Mouse (Mus musculus) forebrain, embryonic 10.5 days (tissue): ENCODE measurements at regions not wholly inside any gene's neighbourhood (a gene's known extent, or its start where the extent isn't known, plus 50 kb on each side); places are given as distances from the start of the nearest gene placed in this dataset.

Experiments used
- DNase-seq: peaks from one replicate; pipeline ENCODE4 v3.0.0-alpha.2; 2017; ENCODE audit warnings: low spot score; ENCODE audit errors: extremely low spot score
- H3K27ac ChIP-seq: fragments of 300-500 bp; sonication (generic); 2 replicates; pipeline ENCODE4 v1.5.1; 2016; ENCODE audit warnings: mild to moderate bottlenecking
- H3K27me3 ChIP-seq: fragments of 300-500 bp; sonication (generic); 2 replicates; pipeline ENCODE4 v1.6.1; 2016; ENCODE audit warnings: mild to moderate bottlenecking; ENCODE audit not compliant: poor library complexity, severe bottlenecking
- H3K36me3 ChIP-seq: fragments of 300-500 bp; sonication (generic); replicated peaks from 2 replicates; pipeline ENCODE4 v1.6.1; 2016; ENCODE audit warnings: mild to moderate bottlenecking, moderate library complexity
- H3K4me1 ChIP-seq: fragments of 300-500 bp; sonication (generic); 2 replicates; pipeline ENCODE4 v1.6.1; 2016
- H3K4me3 ChIP-seq: fragments of 300-500 bp; sonication (generic); 2 replicates; pipeline ENCODE4 v1.5.1; 2016; ENCODE audit warnings: mild to moderate bottlenecking, moderate library complexity
- H3K9me3 ChIP-seq: fragments of 300-500 bp; sonication (generic); 2 replicates; pipeline ENCODE4 v1.6.1; 2016; ENCODE audit warnings: mild to moderate bottlenecking, moderate library complexity
- WGBS: fragments of 180-500 bp; shearing (Covaris S2); methylation state at CpG from one replicate; pipeline ENCODE4 v1.1.7; 2016; 5-methylcytosine and 5-hydroxymethylcytosine counted together

DNA sequence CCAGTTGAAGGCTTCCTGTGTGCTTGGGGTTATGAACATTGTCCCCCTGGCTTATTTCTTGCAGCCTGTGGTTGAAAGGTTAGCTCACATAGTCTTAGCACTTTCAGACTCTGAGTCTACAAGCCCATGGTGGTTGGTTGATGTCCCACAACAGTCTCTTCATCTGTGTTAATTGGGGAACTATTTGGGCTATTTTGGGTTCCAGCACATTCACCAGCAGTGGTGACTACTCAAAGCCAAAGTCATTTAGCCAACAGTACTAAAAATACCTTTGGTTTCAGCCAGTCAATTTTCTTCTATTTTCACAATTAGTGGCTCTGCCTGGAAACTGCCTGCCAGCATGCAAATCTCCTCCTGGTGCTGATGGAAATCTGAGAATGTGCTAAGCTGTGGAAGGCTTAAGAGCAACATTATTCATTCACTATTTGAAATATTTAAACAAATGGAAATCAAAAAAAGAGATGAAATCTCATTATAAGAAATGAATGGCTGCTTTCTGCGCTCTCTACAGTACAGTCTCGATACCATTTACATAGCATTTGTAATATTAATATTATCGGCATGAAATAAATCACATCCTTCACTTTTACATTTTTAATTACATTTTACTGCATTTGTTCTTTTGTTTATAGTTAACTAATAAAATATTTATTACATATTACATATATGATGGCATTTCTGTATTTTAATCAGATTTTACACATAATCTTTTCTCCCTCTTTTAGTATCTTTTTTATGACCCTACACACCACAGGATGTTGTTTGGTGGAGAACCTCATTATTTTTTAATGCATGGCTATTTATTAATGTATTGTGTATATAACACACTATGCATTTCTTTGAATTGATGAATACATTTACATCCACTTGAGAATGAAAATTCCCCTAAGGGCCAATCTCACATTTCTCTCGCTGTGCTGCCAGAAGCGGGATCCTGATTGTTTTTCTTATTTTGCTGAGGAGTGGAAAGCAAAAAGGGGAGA, 1023.5 kb downstream of the Car8 start:
- no peaks in the 10 kb centered on the region for H3K4me1 ChIP-seq
- H3K4me3 ChIP-seq = no peak overlapping the region
- 86% methylated on average over 5 of the region's 5 CpGs for WGBS
- H3K36me3 ChIP-seq = no peaks in the 10 kb centered on the region
- H3K27me3 ChIP-seq = no peaks in the 10 kb centered on the region
- no peak for DNase-seq
- no peaks in the 10 kb centered on the region for H3K9me3 ChIP-seq
- H3K27ac ChIP-seq = no peak overlapping the region

DNA sequence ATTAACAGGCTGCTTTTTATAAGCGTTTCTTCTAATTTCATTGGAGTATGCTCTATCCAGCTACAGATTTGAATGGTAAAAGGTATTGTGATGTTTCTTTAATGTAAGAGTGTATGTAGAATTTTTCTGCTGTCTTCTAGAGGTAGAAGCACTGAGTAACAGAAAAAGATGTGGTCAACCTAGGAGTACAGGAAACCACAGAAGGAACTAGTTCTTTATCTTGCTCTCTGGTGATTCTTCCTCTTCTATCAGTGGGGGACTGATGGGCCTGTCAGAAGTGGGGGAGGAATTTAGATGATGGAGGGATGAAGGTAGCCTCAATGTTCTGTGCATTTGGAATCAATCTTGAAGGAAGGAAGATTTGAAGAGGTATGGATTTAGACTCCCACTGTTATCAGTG, 1031.9 kb downstream of the Car8 start:
- Histone ChIP-seq H3K36me3 (no peaks in the 10 kb centered on the region), H3K9me3 (no peaks in the 10 kb centered on the region), H3K27me3 (no peaks in the 10 kb centered on the region), H3K4me3 (no peak overlapping the region), H3K4me1 (peaks cover 2% of the 10 kb centered on the region), H3K27ac (no peak overlapping the region)
- DNase-seq = no peak
- WGBS = 90% methylated on average over 1 of the region's 1 CpGs

DNA sequence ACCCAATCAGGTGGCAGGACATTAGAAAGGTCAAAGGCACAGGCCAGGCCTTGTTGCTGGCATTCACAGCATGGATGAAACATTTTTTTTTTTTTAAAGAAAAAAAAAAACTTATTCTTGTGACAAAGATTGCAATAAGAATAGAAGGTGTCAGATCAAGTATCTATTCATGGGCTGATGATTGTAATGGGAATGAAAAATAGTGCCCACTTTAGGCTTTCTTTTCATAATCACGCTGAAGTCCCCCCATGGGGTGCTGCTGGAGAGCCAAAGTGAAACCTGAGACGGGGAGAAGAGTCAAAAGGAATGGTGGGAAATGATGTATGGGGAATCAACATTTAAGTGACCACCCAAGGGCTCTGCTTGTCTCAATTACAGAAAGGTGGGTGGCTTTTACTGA, 1037.0 kb downstream of the Car8 start:
- H3K36me3 ChIP-seq = no peaks in the 10 kb centered on the region
- no peaks in the 10 kb centered on the region for H3K9me3 ChIP-seq
- no peaks in the 10 kb centered on the region for H3K27me3 ChIP-seq
- H3K4me1 ChIP-seq = peaks cover 15% of the 10 kb centered on the region
- H3K4me3 ChIP-seq = no peak overlapping the region
- WGBS = 17% methylated on average over 2 of the region's 2 CpGs
- no peak overlapping the region for H3K27ac ChIP-seq
- no peak for DNase-seq

DNA sequence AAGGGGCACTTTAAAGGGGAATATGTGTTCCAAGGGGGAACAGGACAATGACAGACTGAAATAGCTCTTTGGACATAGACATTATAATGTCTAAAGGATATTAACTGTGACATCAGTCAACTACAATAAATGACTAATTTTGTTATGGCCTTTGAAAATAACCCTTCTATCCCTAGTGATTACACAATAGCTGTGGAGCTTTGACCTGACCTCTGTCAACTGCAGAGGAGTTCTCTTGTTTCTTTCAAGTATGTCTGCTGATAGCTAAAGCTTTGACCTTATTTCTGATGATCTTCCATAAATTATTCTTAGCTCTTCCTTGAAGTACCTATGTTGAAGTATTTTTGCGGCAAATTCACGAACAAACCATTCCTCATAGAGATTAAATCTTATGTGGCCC, 1038.9 kb downstream of the Car8 start:
- H3K9me3 ChIP-seq = no peaks in the 10 kb centered on the region
- 91% methylated on average over 2 of the region's 2 CpGs for WGBS
- DNase-seq = no peak
- no peaks in the 10 kb centered on the region for H3K27me3 ChIP-seq
- H3K4me3 ChIP-seq = no peak overlapping the region
- peaks cover 15% of the 10 kb centered on the region for H3K4me1 ChIP-seq
- no peaks in the 10 kb centered on the region for H3K36me3 ChIP-seq
- no peak overlapping the region for H3K27ac ChIP-seq

DNA sequence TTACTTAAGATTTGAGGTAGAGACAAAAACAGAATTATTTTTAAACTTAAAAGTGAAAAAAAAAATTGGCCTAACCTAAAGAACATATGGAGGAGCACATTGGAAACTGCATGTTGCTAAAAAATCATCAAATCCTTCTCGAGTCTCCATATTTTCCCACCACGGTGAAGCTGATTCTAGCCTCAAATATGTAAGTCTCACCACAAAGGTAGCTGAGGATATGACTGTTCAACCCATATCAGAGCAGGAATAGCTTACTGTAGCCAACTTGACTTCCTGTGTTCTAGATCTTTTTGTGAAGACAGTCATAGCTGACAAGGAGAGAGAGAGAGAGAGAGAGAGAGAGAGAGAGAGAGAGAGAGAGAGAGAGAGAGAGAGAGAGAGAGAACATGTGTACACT, 1039.8 kb downstream of the Car8 start:
- H3K4me1 ChIP-seq = peaks cover 15% of the 10 kb centered on the region
- H3K4me3 ChIP-seq = no peak overlapping the region
- DNase-seq = no peak
- no peak overlapping the region for H3K27ac ChIP-seq
- H3K27me3 ChIP-seq = no peaks in the 10 kb centered on the region
- H3K9me3 ChIP-seq = no peaks in the 10 kb centered on the region
- WGBS = 88% methylated on average over 2 of the region's 2 CpGs
- H3K36me3 ChIP-seq = no peaks in the 10 kb centered on the region

DNA sequence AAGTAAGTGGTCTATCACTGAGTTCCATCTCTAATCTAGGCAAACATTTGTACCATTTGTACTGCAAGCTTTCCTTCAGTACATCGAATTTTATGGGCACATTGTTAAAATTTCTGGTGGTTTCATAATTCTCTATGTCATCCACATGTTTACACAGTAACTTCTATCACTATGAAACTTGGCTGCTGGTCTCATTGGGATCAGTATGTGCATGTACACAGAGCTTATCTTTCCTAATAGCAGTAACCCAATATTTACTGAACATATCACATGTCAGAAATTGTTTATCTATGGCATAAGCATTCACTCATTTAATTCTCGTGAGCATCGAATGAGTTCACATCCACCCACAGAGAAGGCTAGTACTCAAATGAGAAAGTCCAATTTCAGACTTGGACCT, 1042.3 kb downstream of the Car8 start:
- DNase-seq = no peak
- H3K9me3 ChIP-seq = no peaks in the 10 kb centered on the region
- peaks cover 8% of the 10 kb centered on the region for H3K4me1 ChIP-seq
- no peaks in the 10 kb centered on the region for H3K36me3 ChIP-seq
- no peaks in the 10 kb centered on the region for H3K27me3 ChIP-seq
- H3K27ac ChIP-seq = no peak overlapping the region
- H3K4me3 ChIP-seq = no peak overlapping the region
- whole genome bisulfite sequencing = 93% methylated on average over 3 of the region's 3 CpGs

DNA sequence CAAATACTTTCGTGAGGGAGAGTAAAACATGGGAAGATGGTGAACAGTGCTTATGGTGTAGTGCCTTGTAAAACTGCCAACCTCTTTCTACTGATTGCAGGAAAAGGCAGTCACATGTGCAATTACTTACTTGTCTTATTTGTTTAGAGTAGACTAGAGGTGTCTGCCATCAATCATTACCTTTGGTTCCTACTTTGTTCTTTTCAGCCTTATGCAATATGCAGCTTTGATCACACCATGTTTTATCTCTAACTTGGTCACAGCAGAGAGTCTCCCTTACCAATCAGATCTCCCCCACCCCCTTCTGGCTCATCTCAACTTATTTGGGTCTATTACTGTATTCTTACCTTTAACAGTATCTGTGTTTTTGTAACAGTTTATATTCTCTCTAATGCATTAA, 1043.2 kb downstream of the Car8 start:
- Histone ChIP-seq H3K36me3 (no peaks in the 10 kb centered on the region), H3K4me1 (peaks cover 7% of the 10 kb centered on the region; the same call in 1 of the 2 replicates), H3K9me3 (no peaks in the 10 kb centered on the region), H3K27me3 (no peaks in the 10 kb centered on the region), H3K4me3 (no peak overlapping the region), H3K27ac (no peak overlapping the region)
- 93% methylated on average over 1 of the region's 1 CpGs for WGBS
- no peak for DNase-seq

DNA sequence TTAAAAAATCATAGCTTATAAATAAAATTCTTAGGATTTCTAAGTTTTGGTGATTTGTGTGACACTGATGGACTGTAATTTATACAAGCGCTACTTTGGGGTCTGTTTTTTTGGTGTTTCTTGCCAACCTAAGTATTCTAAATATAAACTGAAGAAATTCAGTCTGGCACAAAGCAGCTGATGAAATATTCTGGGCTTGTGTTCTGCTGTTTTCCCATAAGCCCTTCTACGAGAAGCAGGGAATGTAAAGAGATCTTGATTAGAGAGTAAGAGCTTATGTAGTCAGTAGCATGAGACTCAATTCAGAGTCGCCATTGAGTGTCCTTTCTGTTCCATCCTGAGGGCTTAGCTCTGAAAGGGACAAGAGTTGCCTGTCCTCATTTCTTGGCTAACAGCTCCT, 1046.9 kb downstream of the Car8 start:
- Histone ChIP-seq H3K4me3 (no peak overlapping the region), H3K4me1 (no peaks in the 10 kb centered on the region), H3K9me3 (no peaks in the 10 kb centered on the region), H3K27ac (no peak overlapping the region), H3K27me3 (no peaks in the 10 kb centered on the region), H3K36me3 (no peaks in the 10 kb centered on the region)
- WGBS = 90% methylated on average over 3 of the region's 3 CpGs
- no peak for DNase-seq

DNA sequence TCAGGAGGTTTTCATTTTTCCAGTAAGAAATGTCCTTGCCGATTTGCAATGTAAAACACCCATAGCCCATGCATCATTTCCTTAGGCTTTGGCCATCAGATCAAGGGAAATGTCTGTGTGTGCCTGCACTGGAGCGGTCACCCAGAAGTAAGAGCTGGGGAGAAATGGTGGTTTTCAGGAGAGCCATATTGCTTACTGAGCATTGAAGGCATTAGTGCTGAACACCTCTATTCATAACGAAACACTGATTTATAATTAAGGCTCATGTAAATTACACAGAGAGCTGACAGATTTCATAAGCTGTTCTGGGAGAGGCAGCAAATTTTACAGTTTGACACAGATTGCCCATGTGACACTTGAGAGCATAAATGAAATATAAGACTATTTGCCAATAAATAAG, 1047.6 kb downstream of the Car8 start:
- Histone ChIP-seq H3K27ac (no peak overlapping the region), H3K4me3 (no peak overlapping the region), H3K4me1 (no peaks in the 10 kb centered on the region), H3K36me3 (no peaks in the 10 kb centered on the region), H3K27me3 (no peaks in the 10 kb centered on the region), H3K9me3 (no peaks in the 10 kb centered on the region)
- 95% methylated on average over 3 of the region's 3 CpGs for WGBS
- no peak for DNase-seq

DNA sequence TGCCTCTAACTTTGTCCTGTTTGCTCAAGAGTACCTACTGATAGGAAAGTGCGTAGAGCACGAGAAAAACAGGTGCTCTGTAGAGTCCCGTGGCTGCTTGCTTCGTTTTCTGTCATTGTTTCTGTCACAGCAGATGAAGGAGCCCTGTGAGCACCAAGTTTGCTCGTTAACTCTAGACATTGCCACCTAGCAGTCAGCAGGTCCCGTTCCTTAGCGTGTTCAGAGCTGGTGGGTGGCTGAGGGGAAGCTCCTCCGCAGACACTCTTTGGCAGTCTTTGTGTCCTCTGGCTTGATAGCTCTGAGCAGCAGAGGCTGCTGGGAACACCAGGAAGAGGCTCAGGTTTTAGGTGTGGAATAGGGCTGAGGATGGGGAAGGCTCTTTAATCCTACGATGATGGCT, 1063.8 kb downstream of the Car8 start:
- Histone ChIP-seq H3K27ac (0 out of 2 replicates have a peak overlapping the region, but pooled peaks have one; percentile 41), H3K9me3 (0 out of 2 replicates have a peak, but pooled peaks cover 3% of the 10 kb centered on the region), H3K4me1 (no peaks in the 10 kb centered on the region), H3K36me3 (no peaks in the 10 kb centered on the region), H3K4me3 (no peak overlapping the region), H3K27me3 (no peaks in the 10 kb centered on the region)
- WGBS = 80% methylated on average over 9 of the region's 9 CpGs
- no peak for DNase-seq

DNA sequence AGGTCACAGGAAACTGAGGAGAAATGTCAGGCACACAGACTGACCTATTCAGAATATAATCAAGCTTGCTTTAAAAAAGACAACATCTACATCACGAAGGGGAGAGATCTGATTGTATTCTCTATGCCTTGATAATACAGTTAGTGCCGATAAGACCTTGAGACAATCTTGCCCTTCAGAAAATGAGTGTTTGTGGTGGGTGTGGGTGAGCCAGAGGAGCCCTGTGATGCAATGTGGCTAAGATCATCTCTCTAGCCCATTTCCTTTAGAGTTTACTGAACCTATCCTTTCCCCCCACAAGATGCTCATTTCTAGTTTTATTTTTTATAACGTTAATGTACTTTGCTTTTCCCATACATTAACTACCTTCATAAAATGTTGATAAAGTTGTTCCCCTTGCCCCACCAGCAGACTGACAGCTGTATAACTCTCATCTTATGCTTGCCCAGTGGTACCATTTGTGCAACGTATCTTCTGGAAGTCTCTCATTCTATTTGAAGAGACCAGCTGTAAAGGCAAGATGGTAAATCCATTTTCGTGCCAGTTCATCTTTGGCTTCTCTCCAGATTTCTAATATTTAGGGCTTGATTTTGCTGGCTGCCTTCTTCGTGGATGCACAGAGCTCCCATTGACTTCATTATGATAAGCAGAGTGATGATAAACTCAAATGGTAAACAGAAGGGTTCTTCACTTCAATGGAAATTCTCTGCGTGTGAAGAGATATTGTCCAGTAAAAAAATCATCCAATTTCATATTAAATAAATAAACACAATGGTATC, 1066.1 kb downstream of the Car8 start:
- Histone ChIP-seq H3K4me3 (no peak overlapping the region), H3K9me3 (0 out of 2 replicates have a peak, but pooled peaks cover 3% of the 10 kb centered on the region), H3K4me1 (no peaks in the 10 kb centered on the region), H3K36me3 (no peaks in the 10 kb centered on the region), H3K27me3 (no peaks in the 10 kb centered on the region), H3K27ac (no peak overlapping the region)
- DNase-seq = no peak
- WGBS = 94% methylated on average over 7 of the region's 7 CpGs

DNA sequence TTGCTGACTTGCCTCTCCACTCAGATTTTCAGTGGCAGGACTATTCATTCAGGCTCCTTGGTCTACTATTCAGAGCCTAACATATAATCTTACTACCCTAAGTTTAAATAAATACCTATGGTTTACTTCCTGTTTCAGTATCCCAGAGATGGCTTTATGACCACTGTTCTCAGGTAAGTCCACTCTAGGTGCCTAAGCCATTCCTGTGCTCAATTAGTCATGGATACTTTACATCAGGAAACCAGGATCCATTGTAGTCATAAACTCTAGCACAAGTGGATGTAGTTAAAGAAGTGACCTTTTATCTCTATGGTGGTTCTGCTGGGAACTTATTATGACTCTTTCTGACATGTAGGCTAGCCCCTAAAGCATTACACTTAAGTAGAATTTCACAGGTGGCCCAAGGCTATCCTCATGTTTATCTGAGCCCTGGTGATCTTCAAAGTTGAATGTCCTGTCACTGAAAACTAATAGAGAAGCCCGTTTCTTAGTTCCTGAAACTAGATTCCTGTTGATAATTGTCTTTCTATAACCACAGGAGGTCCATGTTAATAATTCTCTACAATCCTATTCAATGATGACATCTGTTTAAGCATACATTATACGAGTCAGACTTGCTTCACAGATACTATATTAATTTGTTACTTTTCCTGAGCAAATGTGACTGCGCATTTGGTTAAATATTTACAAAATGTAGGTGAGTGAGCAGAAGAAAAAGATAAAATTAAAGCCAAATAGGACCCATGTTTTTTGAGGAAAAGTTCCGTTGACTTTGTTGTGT, 1067.0 kb downstream of the Car8 start:
- H3K27me3 ChIP-seq = no peaks in the 10 kb centered on the region
- 89% methylated on average over 4 of the region's 4 CpGs for WGBS
- no peaks in the 10 kb centered on the region for H3K36me3 ChIP-seq
- H3K4me3 ChIP-seq = no peak overlapping the region
- 0 out of 2 replicates have a peak, but pooled peaks cover 3% of the 10 kb centered on the region for H3K9me3 ChIP-seq
- no peaks in the 10 kb centered on the region for H3K4me1 ChIP-seq
- H3K27ac ChIP-seq = no peak overlapping the region
- DNase-seq = no peak
